Mouse (Mus musculus) limb, embryonic 12.5 days (tissue): ENCODE results near the gene Asb2. TPM values are rescaled to one million over a fixed set of nuclear protein-coding genes. Genes with fewer than 3 reads are reported as not detected.
A peak's percentile ranks its signal among the peaks of the same experiment; 100 is the strongest.

Experiments
- ATAC-seq: fragments of 200-750 bp; cut with Nextera tagmentation; 2 replicates; pipeline ENCODE4 v1.8.0; 2017; ENCODE audit warnings: low read depth, moderate TSS enrichment; ENCODE audit not compliant: insufficient number of reproducible peaks, insufficient read depth, low FRiP score, low TSS enrichment
- H3K27ac ChIP-seq: fragments of 300-500 bp; sonication (generic); 2 replicates; pipeline ENCODE4 v1.5.1; 2016; ENCODE audit warnings: mild to moderate bottlenecking, moderate library complexity
- H3K27me3 ChIP-seq: fragments of 300-500 bp; sonication (generic); 2 replicates; pipeline ENCODE4 v1.6.1; 2016; ENCODE audit warnings: mild to moderate bottlenecking, moderate library complexity
- H3K36me3 ChIP-seq: fragments of 300-500 bp; sonication (generic); 2 replicates; pipeline ENCODE4 v1.6.1; 2016; ENCODE audit warnings: mild to moderate bottlenecking, moderate library complexity
- H3K4me1 ChIP-seq: fragments of 300-500 bp; sonication (generic); replicated peaks from 2 replicates; pipeline ENCODE4 v1.6.1; 2016
- H3K4me2 ChIP-seq: fragments of 300-500 bp; sonication (generic); 2 replicates; pipeline ENCODE4 v1.6.1; 2016; ENCODE audit warnings: mild to moderate bottlenecking, moderate library complexity
- H3K4me3 ChIP-seq: fragments of 300-500 bp; sonication (generic); replicated peaks from 2 replicates; pipeline ENCODE4 v1.5.1; 2016; ENCODE audit warnings: mild to moderate bottlenecking
- H3K9ac ChIP-seq: fragments of 300-500 bp; sonication (generic); replicated peaks from 2 replicates; pipeline ENCODE4 v1.6.1; 2016; ENCODE audit warnings: mild to moderate bottlenecking, moderate library complexity
- H3K9me3 ChIP-seq: fragments of 300-500 bp; sonication (generic); 2 replicates; pipeline ENCODE4 v1.6.1; 2016; ENCODE audit warnings: mild to moderate bottlenecking, moderate library complexity
- WGBS: fragments of 180-500 bp; shearing (Covaris S2); methylation state at CpG from one replicate; pipeline ENCODE4 v1.1.7; 2016; 5-methylcytosine and 5-hydroxymethylcytosine counted together
- polyA plus RNA-seq: library from polyadenylated mRNA; unstranded; fragments of >200 nt; fragmentation: Nextera tagmentation; extraction: Ambion mirVana; gene quantifications from 2 replicates; pipeline ENCODE4 v1.2.1, GENCODE M21; 2016

Asb2 gene
- polyA plus RNA-seq, 1 experiment from 2014 or later: 2.9 TPM

DNA sequence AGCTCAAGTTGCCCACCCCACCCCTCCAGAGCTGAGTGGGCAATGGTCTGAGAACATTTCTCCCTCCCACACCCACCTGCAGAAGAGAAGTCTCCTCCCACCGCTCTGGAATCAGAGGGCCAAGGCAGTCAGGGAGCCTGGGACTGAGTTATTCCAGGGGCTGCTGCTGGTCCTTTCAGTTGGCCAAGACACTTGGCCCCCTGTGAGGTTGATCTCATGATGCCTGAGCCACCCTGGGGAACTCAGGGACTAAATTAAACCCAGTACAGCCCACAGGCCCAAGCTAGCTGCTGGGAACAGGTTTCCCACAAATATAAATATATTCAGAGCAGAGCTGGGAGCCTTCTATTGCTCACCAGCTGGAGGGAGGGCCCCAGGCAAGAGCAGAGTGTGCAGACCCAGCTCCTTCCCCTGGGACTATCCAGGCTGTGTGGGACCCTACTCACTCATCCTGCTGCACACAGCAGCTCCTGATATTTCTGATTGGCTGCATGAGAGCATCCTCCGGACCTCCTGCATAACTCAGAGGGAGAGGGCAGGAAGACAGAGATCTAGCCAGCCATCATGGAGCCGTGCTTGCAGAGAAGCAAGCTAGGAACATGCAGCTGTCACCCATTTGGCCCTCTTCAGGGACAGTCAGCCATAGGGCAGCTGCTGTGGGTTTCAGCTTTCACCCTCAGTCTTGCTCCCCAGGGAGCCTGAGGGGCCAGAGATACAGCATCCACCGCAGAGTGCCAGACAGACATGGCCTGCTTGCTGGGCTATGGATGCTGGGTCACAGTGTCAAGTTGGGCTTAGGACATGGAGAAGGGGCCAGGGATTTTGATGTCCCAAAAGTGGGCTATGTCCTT is 3.4 kb upstream of the Asb2 start:
- no peaks in the 10 kb centered on the region for H3K9me3 ChIP-seq
- WGBS: 47% methylated on average over 4 of the region's 4 CpGs
- H3K27ac ChIP-seq: no peak overlapping the region
- H3K4me1 ChIP-seq: 0 out of 2 replicates have a peak, but pooled peaks cover 3% of the 10 kb centered on the region
- no peak overlapping the region for H3K4me3 ChIP-seq
- no peaks in the 10 kb centered on the region for H3K36me3 ChIP-seq
- peak; percentile 65 for ATAC-seq
- H3K4me2 ChIP-seq: no peak overlapping the region
- H3K9ac ChIP-seq: 0 out of 2 replicates have a peak overlapping the region, but pooled peaks have one; percentile 8
- no peaks in the 10 kb centered on the region for H3K27me3 ChIP-seq

DNA sequence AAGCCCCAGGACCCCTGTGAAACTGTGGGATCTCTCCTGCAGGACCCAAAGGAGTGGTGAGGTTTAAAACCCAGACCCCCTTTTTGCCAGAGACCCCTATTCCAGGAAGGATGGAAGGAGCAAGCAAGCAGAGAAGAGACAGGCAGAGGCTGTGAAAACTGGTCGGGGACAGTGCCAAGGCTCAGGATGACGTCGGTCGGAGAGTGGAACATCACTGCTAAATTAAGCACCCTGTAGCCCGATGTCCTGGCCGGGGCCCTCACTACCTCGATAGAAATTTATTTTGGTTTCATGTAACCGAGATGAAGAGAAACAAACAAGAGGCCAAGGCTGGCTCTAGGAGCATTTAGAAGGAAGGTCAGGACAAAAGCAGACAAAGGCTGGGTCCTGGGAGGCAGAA is 2.4 kb upstream of the Asb2 start:
- no peak for ATAC-seq
- no peaks in the 10 kb centered on the region for H3K36me3 ChIP-seq
- H3K9me3 ChIP-seq: no peaks in the 10 kb centered on the region
- WGBS: 88% methylated on average over 8 of the region's 8 CpGs
- peaks cover 6% of the 10 kb centered on the region; the same call in 1 of the 2 replicates for H3K4me1 ChIP-seq
- no peaks in the 10 kb centered on the region for H3K27me3 ChIP-seq
- no peak overlapping the region for H3K9ac ChIP-seq
- no peak overlapping the region for H3K4me2 ChIP-seq
- H3K4me3 ChIP-seq: no peak overlapping the region
- H3K27ac ChIP-seq: no peak overlapping the region

GRCm38 (mm10) chr12:103356415-103356748 is 581 bp upstream of the Asb2 start:
- peaks cover 6% of the 10 kb centered on the region; the same call in 1 of the 2 replicates for H3K4me1 ChIP-seq
- no peaks in the 10 kb centered on the region for H3K36me3 ChIP-seq
- 86% methylated on average over 4 of the region's 4 CpGs for WGBS
- no peak overlapping the region for H3K9ac ChIP-seq
- H3K27me3 ChIP-seq: no peaks in the 10 kb centered on the region
- no peaks in the 10 kb centered on the region for H3K9me3 ChIP-seq
- no peak overlapping the region for H3K4me3 ChIP-seq
- no peak overlapping the region for H3K4me2 ChIP-seq
- no peak for ATAC-seq
- no peak overlapping the region for H3K27ac ChIP-seq

- no peak for ATAC-seq
- H3K4me3 ChIP-seq: no peak overlapping the region
- H3K9me3 ChIP-seq: no peaks in the 10 kb centered on the region
- no peaks in the 10 kb centered on the region for H3K36me3 ChIP-seq
- peaks cover 8% of the 10 kb centered on the region; the same call in 1 of the 2 replicates for H3K4me1 ChIP-seq
- no peak overlapping the region for H3K27ac ChIP-seq
- H3K9ac ChIP-seq: no peak overlapping the region
- no peak overlapping the region for H3K4me2 ChIP-seq
- H3K27me3 ChIP-seq: no peaks in the 10 kb centered on the region
- 17% methylated on average over 5 of the region's 5 CpGs for WGBS
These were observed 2.3 kb downstream of the Asb2 start for GRCm38 (mm10) chr12:103353538-103353937.

GRCm38 (mm10) chr12:103352735-103353134 is 3.1 kb downstream of the Asb2 start:
- 88% methylated on average over 6 of the region's 6 CpGs for WGBS
- H3K4me1 ChIP-seq: peaks cover 8% of the 10 kb centered on the region; the same call in 1 of the 2 replicates
- H3K27me3 ChIP-seq: no peaks in the 10 kb centered on the region
- H3K4me3 ChIP-seq: no peak overlapping the region
- H3K9ac ChIP-seq: no peak overlapping the region
- H3K27ac ChIP-seq: no peak overlapping the region
- no peaks in the 10 kb centered on the region for H3K9me3 ChIP-seq
- no peaks in the 10 kb centered on the region for H3K36me3 ChIP-seq
- no peak for ATAC-seq
- no peak overlapping the region for H3K4me2 ChIP-seq

GRCm38 (mm10) chr12:103348506-103348905 is 7.3 kb downstream of the Asb2 start:
- no peak for ATAC-seq
- 2% methylated on average over 3 of the region's 3 CpGs for WGBS
- Histone ChIP-seq H3K27ac (no peak overlapping the region), H3K4me3 (no peak overlapping the region), H3K36me3 (no peaks in the 10 kb centered on the region), H3K4me1 (peaks cover 5% of the 10 kb centered on the region; the same call in 1 of the 2 replicates), H3K27me3 (no peaks in the 10 kb centered on the region), H3K4me2 (no peak overlapping the region), H3K9me3 (no peaks in the 10 kb centered on the region), H3K9ac (no peak overlapping the region)

DNA sequence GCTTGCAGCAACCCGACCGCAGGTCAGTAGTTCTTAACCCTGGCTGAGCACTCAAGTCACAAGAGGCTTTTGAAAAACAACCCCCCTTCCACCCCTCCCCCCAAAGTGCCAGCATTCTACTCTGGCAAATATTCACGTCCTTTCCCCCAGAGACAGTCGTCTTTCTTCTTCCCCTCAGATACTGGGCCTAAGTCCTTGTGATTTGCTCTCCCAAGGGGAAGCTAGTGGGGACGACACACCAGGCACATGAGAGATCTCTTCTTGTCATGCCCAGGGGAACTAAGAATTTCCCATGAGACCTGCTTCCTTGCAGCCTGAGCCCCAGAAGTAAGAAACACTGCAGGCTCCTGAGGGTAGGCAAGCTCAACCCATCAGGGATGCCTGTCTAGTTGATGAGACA is 8.4 kb downstream of the Asb2 start:
- no peak for ATAC-seq
- WGBS: 61% methylated on average over 5 of the region's 5 CpGs

DNA sequence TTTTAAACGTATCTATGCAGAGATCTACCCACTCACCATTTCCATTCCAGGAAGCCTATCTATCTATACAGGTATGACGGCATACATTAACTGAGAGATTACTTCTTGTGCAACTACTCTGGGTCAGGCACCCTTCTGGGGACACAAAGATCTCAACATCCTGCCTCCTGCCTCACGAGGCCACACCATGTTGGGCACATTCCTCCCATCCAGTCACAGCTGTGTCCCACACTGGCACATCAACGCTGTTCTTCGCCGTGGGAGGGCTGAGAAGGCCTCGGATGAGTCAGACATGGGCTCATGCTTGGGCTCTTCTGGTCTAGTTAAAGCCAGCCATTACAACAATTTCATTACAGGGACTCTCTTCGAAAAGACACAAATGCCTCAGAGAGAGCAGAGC is 8.9 kb downstream of the Asb2 start:
- WGBS: 87% methylated on average over 8 of the region's 8 CpGs
- Histone ChIP-seq H3K9ac (no peak overlapping the region), H3K4me1 (peaks cover 4% of the 10 kb centered on the region; the same call in 1 of the 2 replicates), H3K4me2 (no peak overlapping the region), H3K36me3 (no peaks in the 10 kb centered on the region), H3K9me3 (no peaks in the 10 kb centered on the region), H3K27ac (no peak overlapping the region), H3K4me3 (no peak overlapping the region), H3K27me3 (peaks cover 3% of the 10 kb centered on the region; the same call in 1 of the 2 replicates)
- no peak for ATAC-seq

More for the DNA sequence above, 8.4 kb downstream of the Asb2 start:
- no peak overlapping the region for H3K4me3 ChIP-seq
- H3K9me3 ChIP-seq: no peaks in the 10 kb centered on the region
- peaks cover 4% of the 10 kb centered on the region; the same call in 1 of the 2 replicates for H3K4me1 ChIP-seq
- no peak overlapping the region for H3K27ac ChIP-seq
- H3K36me3 ChIP-seq: no peaks in the 10 kb centered on the region
- no peak overlapping the region for H3K9ac ChIP-seq
- no peaks in the 10 kb centered on the region for H3K27me3 ChIP-seq
- H3K4me2 ChIP-seq: no peak overlapping the region

GRCm38 (mm10) chr12:103344934-103345333 is 10.9 kb downstream of the Asb2 start:
- no peaks in the 10 kb centered on the region for H3K36me3 ChIP-seq
- H3K4me1 ChIP-seq: peaks cover 4% of the 10 kb centered on the region; the same call in 1 of the 2 replicates
- WGBS: 87% methylated on average over 7 of the region's 7 CpGs
- H3K4me3 ChIP-seq: no peak overlapping the region
- H3K27ac ChIP-seq: no peak overlapping the region
- peaks cover 3% of the 10 kb centered on the region; the same call in 1 of the 2 replicates for H3K27me3 ChIP-seq
- no peak overlapping the region for H3K4me2 ChIP-seq
- H3K9ac ChIP-seq: no peak overlapping the region
- ATAC-seq: no peak
- H3K9me3 ChIP-seq: no peaks in the 10 kb centered on the region

GRCm38 (mm10) chr12:103343456-103343855 is 12.3 kb downstream of the Asb2 start:
- H3K9ac ChIP-seq: no peak overlapping the region
- H3K9me3 ChIP-seq: no peaks in the 10 kb centered on the region
- no peaks in the 10 kb centered on the region for H3K36me3 ChIP-seq
- H3K4me1 ChIP-seq: no peaks in the 10 kb centered on the region; the same call in 1 of the 2 replicates
- WGBS: 74% methylated on average over 8 of the region's 8 CpGs
- H3K4me2 ChIP-seq: no peak overlapping the region
- H3K27ac ChIP-seq: no peak overlapping the region
- no peak for ATAC-seq
- peaks cover 3% of the 10 kb centered on the region; the same call in 1 of the 2 replicates for H3K27me3 ChIP-seq
- H3K4me3 ChIP-seq: no peak overlapping the region

DNA sequence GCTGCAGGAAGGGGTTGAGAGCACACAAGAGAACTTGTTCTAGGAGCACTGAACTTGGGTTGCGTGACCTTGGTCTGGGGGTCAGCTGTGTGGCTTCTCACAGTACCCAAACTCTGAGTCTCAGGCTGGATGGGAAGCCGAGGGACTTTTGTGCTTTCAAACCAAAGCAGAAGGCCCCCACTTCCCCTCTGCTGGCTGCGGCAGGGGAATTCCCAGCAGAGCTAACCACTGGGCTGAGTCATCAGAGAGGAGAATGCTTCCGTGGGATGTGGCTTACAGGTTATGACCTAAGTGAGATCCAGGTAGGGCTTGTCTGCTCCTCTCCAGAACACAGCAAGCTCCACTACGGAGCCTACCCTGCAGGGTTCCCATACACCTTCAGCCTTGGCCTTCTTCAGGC is 14.6 kb downstream of the Asb2 start:
- Histone ChIP-seq H3K27ac (no peak overlapping the region), H3K4me2 (no peak overlapping the region), H3K9ac (no peak overlapping the region), H3K4me1 (no peaks in the 10 kb centered on the region), H3K27me3 (peaks cover 3% of the 10 kb centered on the region; the same call in 1 of the 2 replicates), H3K36me3 (no peaks in the 10 kb centered on the region), H3K4me3 (no peak overlapping the region), H3K9me3 (no peaks in the 10 kb centered on the region)
- ATAC-seq: no peak
- WGBS: 89% methylated on average over 5 of the region's 5 CpGs
